Mouse (Mus musculus) liver, adult 2 months (tissue): ENCODE data around the gene Ptprg.

Experiments
- CTCF ChIP-seq: fragments of 200-500 bp; IDR thresholded peaks from 2 replicates; pipeline ENCODE4 v1.5.1; 2011; ENCODE audit warnings: low read depth, low read length, control low read depth
- POLR2A ChIP-seq: fragments of 200-500 bp; IDR thresholded peaks from 2 replicates; pipeline ENCODE4 v1.6.1; 2011; ENCODE audit warnings: low read length, control low read depth; ENCODE audit not compliant: insufficient read depth; ENCODE audit errors: extremely low read depth

GRCm38 (mm10) chr14:11612426-11612825 lies 59.1 kb downstream of the Ptprg start:
- TF ChIP-seq POLR2A = no peak
- TF ChIP-seq CTCF = no peak
